Mouse (Mus musculus) midbrain, embryonic 12.5 days (tissue): ENCODE measurements at regions not wholly inside any gene's neighbourhood (a gene's known extent, or its start where the extent isn't known, plus 50 kb on each side); places are given as distances from the start of the nearest gene placed in this dataset.
"Not testable (repeated sequence)": the region's sequence is repeated elsewhere in the genome, so short reads cannot be mapped to it uniquely, and the experiment has no call there.

Experiments used
- ATAC-seq: fragments of 200-750 bp; cut with Nextera tagmentation; 2 replicates; pipeline ENCODE4 v1.8.0; 2017; ENCODE audit warnings: low read depth, moderate TSS enrichment, moderate library complexity; ENCODE audit not compliant: low FRiP score
- H3K27ac ChIP-seq: fragments of 300-500 bp; sonication (generic); replicated peaks from 2 replicates; pipeline ENCODE4 v1.5.1; 2016; ENCODE audit warnings: mild to moderate bottlenecking
- H3K27me3 ChIP-seq: fragments of 300-500 bp; sonication (generic); 2 replicates; pipeline ENCODE4 v1.6.1; 2016; ENCODE audit warnings: mild to moderate bottlenecking
- H3K36me3 ChIP-seq: fragments of 300-500 bp; sonication (generic); 2 replicates; pipeline ENCODE4 v1.6.1; 2016
- H3K4me1 ChIP-seq: fragments of 300-500 bp; sonication (generic); 2 replicates; pipeline ENCODE4 v1.6.1; 2016
- H3K4me2 ChIP-seq: fragments of 300-500 bp; sonication (generic); replicated peaks from 2 replicates; pipeline ENCODE4 v1.6.1; 2016; ENCODE audit warnings: mild to moderate bottlenecking, moderate library complexity
- H3K4me3 ChIP-seq: fragments of 300-500 bp; sonication (generic); 2 replicates; pipeline ENCODE4 v1.5.1; 2016; ENCODE audit warnings: mild to moderate bottlenecking
- H3K9ac ChIP-seq: fragments of 300-500 bp; sonication (generic); replicated peaks from 2 replicates; pipeline ENCODE4 v1.6.1; 2016; ENCODE audit warnings: mild to moderate bottlenecking, moderate library complexity
- H3K9me3 ChIP-seq: fragments of 300-500 bp; sonication (generic); 2 replicates; pipeline ENCODE4 v1.6.1; 2016; ENCODE audit warnings: mild to moderate bottlenecking
- WGBS: fragments of 180-500 bp; shearing (Covaris S2); methylation state at CpG from one replicate; pipeline ENCODE4 v1.1.7; 2016; 5-methylcytosine and 5-hydroxymethylcytosine counted together

- H3K4me1 ChIP-seq, result no peaks in the 10 kb centered on the region
- no peaks in the 10 kb centered on the region for H3K9me3 ChIP-seq
- ATAC-seq, result no peak
- no peak overlapping the region for H3K4me2 ChIP-seq
- H3K36me3 ChIP-seq, result no peaks in the 10 kb centered on the region
- H3K9ac ChIP-seq, result no peak overlapping the region
- peak overlapping the region; percentile 56; the same call in 1 of the 2 replicates for H3K27ac ChIP-seq
- no peaks in the 10 kb centered on the region for H3K27me3 ChIP-seq
- no peak overlapping the region for H3K4me3 ChIP-seq
- 89% methylated on average over 3 of the region's 3 CpGs for WGBS
These were observed 334.9 kb upstream of the Api5 start for GRCm38 (mm10) chr2:94772801-94773200.

DNA sequence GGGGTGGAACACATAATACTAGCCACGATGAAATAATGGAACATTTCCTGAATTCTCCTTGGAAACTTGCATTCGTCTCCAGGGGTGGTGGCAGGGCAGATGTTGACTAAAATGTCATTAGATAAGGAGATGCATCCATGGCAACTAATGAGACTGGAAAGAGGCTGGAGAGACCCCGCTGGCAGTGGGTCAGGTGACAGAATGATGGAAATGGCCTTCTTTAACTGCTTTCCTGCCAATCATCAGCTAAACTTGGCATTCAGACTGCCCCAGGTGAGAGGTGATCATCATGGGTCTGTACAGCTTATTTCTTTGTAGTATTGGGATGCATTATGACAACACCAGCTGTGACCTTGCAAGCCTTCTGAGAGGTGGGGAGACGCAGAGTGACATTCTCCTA lies 334.3 kb upstream of the Api5 start:
- Histone ChIP-seq H3K9ac (no peak overlapping the region), H3K9me3 (no peaks in the 10 kb centered on the region), H3K4me3 (no peak overlapping the region), H3K27ac (peak overlapping the region; percentile 56; the same call in 1 of the 2 replicates), H3K4me2 (no peak overlapping the region), H3K4me1 (no peaks in the 10 kb centered on the region), H3K27me3 (no peaks in the 10 kb centered on the region), H3K36me3 (no peaks in the 10 kb centered on the region)
- WGBS, result 40% methylated on average over 4 of the region's 4 CpGs
- ATAC-seq, result peak; percentile 60

- Histone ChIP-seq H3K9ac (no peak overlapping the region), H3K4me2 (no peak overlapping the region), H3K9me3 (no peaks in the 10 kb centered on the region), H3K4me3 (no peak overlapping the region), H3K27ac (no peak overlapping the region), H3K36me3 (no peaks in the 10 kb centered on the region), H3K27me3 (no peaks in the 10 kb centered on the region), H3K4me1 (peaks cover 12% of the 10 kb centered on the region)
- no peak for ATAC-seq
- 98% methylated on average over 2 of the region's 2 CpGs for WGBS
These were observed 328.6 kb upstream of the Api5 start for GRCm38 (mm10) chr2:94766524-94766923.

DNA sequence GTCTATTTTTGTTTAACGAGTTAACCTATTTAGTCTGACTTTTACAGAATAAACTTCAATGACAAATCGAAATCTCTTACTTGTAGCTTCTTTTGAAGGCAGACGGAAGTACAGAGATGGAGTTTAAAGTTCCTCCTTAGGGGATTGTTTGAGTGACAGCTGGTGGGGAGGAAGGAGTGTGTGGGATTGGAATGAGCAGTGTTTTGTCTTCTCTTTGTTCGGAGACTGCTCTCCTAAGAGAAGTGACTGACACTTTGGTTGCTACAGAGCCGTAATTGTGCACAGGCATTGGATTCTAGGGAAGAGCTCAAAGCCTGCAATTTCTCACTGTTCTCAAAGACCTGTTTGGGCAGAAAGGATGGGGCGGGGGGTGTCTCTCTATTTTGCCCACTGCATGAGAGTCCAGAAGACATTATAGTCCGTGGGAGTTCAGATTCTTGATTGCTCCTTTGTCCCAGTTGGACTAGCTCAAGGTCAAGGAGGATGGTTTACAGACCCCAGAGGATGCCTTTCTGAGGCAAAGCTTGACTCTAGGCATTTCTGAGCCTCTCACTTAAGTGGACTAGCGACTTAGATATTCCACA lies 327.0 kb upstream of the Api5 start:
- H3K4me1 ChIP-seq, result peaks cover 12% of the 10 kb centered on the region
- H3K9ac ChIP-seq, result no peak overlapping the region
- H3K4me2 ChIP-seq, result peak overlapping the region; percentile 34
- no peaks in the 10 kb centered on the region for H3K27me3 ChIP-seq
- no peaks in the 10 kb centered on the region for H3K9me3 ChIP-seq
- peak overlapping the region; percentile 22 for H3K27ac ChIP-seq
- H3K36me3 ChIP-seq, result no peaks in the 10 kb centered on the region
- ATAC-seq, result peak; percentile 88
- no peak overlapping the region for H3K4me3 ChIP-seq
- 11% methylated on average over 8 of the region's 8 CpGs for WGBS

- no peak overlapping the region for H3K9ac ChIP-seq
- peak overlapping the region; percentile 22; the same call in 1 of the 2 replicates for H3K27ac ChIP-seq
- no peak overlapping the region for H3K4me3 ChIP-seq
- no peak overlapping the region; the same call in 1 of the 2 replicates for H3K4me2 ChIP-seq
- peak; percentile 72 for ATAC-seq
- H3K27me3 ChIP-seq, result no peaks in the 10 kb centered on the region
- peaks cover 12% of the 10 kb centered on the region for H3K4me1 ChIP-seq
- no peaks in the 10 kb centered on the region for H3K36me3 ChIP-seq
- WGBS, result 3% methylated on average over 3 of the region's 3 CpGs
- H3K9me3 ChIP-seq, result no peaks in the 10 kb centered on the region
These were observed 326.5 kb upstream of the Api5 start for GRCm38 (mm10) chr2:94764451-94764850.

DNA sequence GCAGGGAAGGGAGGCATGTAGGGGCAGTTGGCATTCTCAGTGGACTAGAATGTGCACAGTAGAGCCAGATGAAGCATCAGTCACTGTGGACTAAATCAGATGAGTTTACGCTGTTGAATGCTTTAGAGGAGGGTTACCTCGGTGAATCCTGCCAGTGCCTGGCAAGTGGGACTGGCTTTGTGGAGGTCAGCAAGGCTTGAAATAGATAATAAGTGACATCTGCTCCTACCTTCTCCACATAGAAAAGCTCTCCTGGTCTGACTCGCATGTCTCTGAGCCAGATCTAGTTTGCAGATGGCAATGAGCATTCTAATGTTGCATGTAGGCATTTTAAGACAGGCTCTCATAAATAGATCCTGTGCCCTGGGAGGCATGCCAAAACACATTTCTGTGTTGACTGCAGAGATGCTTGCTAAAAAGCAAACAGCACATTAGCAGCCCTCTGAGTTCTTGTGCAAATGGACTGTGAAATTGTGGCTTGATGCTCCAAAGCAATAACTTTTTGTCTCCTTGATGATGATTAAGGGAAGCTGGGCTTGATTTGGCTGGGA lies 310.3 kb upstream of the Api5 start:
- Histone ChIP-seq H3K36me3 (no peaks in the 10 kb centered on the region), H3K4me3 (no peak overlapping the region), H3K4me2 (no peak overlapping the region), H3K9ac (no peak overlapping the region), H3K9me3 (no peaks in the 10 kb centered on the region), H3K27me3 (no peaks in the 10 kb centered on the region), H3K27ac (no peak overlapping the region), H3K4me1 (no peaks in the 10 kb centered on the region)
- WGBS, result 93% methylated on average over 3 of the region's 3 CpGs
- ATAC-seq, result no peak

DNA sequence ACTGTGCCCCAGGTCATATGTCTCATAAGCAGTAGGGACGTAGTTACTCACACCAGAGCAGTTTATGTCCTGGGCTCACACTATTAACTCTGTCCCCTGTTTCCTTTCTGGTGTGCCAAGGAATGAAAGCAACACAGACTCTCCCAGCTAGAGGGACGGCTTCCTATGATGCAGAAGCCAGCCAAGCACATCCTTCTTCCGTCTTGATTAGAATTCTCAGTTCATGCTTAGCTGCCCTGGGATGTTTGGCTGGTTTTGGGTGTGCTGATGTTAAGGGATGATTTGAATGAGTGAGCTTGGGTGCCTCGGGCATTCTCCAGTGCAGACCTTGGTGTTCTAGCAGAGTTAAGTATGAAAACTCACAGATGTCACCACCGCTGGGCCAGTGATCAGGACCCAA lies 291.9 kb upstream of the Api5 start:
- WGBS, result 79% methylated on average over 5 of the region's 5 CpGs
- no peak for ATAC-seq
- Histone ChIP-seq H3K4me1 (peaks cover 12% of the 10 kb centered on the region), H3K4me2 (no peak overlapping the region), H3K9me3 (no peaks in the 10 kb centered on the region), H3K9ac (no peak overlapping the region), H3K36me3 (no peaks in the 10 kb centered on the region), H3K27ac (no peak overlapping the region), H3K27me3 (no peaks in the 10 kb centered on the region), H3K4me3 (no peak overlapping the region)

DNA sequence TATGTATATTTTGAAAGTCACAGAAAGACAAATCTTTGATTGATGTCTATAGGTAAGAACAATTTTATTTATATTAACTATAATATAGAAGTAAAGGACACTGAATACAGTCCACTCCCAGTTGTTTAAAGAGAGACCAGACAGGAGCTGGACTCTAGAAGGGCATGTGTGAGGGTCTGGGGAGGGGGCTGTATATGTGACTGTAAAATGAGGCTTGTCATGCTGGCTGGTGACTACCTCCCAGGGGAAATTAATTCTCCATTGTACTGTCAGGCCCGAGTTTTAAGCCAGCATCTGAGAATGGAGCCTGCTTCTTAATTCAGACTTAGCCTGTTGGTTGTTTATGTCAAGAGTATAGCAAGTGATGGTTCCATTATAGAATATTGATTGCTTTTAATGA lies 261.4 kb upstream of the Api5 start:
- Histone ChIP-seq H3K9ac (no peak overlapping the region), H3K4me1 (no peaks in the 10 kb centered on the region), H3K4me3 (no peak overlapping the region), H3K4me2 (no peak overlapping the region), H3K9me3 (no peaks in the 10 kb centered on the region), H3K36me3 (no peaks in the 10 kb centered on the region), H3K27me3 (no peaks in the 10 kb centered on the region), H3K27ac (no peak overlapping the region)
- WGBS, result 33% methylated on average over 1 of the region's 1 CpGs
- ATAC-seq, result peak; percentile 72

GRCm38 (mm10) chr2:94695212-94695611 lies 257.3 kb upstream of the Api5 start:
- Histone ChIP-seq H3K4me3 (no peak overlapping the region), H3K9ac (no peak overlapping the region), H3K4me2 (no peak overlapping the region), H3K4me1 (no peaks in the 10 kb centered on the region), H3K27ac (no peak overlapping the region), H3K27me3 (no peaks in the 10 kb centered on the region), H3K36me3 (no peaks in the 10 kb centered on the region), H3K9me3 (no peaks in the 10 kb centered on the region)
- 86% methylated on average over 3 of the region's 3 CpGs for WGBS
- ATAC-seq, result no peak

DNA sequence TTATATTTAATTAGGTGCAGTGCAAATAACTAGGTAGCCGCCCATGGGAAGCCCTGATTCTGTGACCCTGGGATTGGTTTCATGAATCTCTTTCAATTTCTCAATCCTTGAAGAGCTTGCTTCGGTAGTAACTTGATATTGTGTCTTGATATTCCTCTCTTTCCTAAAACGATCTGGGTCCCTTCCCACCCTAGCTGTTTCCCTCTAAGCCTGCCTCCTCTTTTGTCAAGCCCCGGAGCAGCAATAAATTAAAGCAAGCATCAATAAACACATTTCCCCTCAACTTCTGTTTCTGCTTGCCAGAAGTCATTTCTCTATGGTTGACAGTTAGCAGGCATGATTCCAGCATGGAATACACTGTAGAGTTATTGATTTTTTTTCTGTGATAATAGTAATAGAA lies 252.6 kb upstream of the Api5 start:
- 74% methylated on average over 4 of the region's 4 CpGs for WGBS
- H3K9me3 ChIP-seq, result no peaks in the 10 kb centered on the region
- H3K27me3 ChIP-seq, result no peaks in the 10 kb centered on the region
- H3K4me3 ChIP-seq, result no peak overlapping the region
- H3K4me1 ChIP-seq, result no peaks in the 10 kb centered on the region
- H3K9ac ChIP-seq, result no peak overlapping the region
- H3K27ac ChIP-seq, result no peak overlapping the region
- H3K36me3 ChIP-seq, result no peaks in the 10 kb centered on the region
- ATAC-seq, result no peak
- no peak overlapping the region for H3K4me2 ChIP-seq

GRCm38 (mm10) chr2:94685619-94686018 lies 247.7 kb upstream of the Api5 start:
- not testable (repeated sequence) for H3K36me3 ChIP-seq, H3K9ac ChIP-seq, H3K4me3 ChIP-seq, H3K4me2 ChIP-seq, H3K27me3 ChIP-seq, H3K9me3 ChIP-seq, H3K27ac ChIP-seq, H3K4me1 ChIP-seq, ATAC-seq
- WGBS, result 86% methylated on average over 4 of the region's 5 CpGs

GRCm38 (mm10) chr2:94680096-94680765 lies 242.3 kb upstream of the Api5 start:
- WGBS, result 91% methylated on average over 6 of the region's 6 CpGs
- ATAC-seq, result no peak

More at GRCm38 (mm10) chr2:94680096-94680765, 242.3 kb upstream of the Api5 start:
- H3K4me2 ChIP-seq, result no peak overlapping the region
- no peak overlapping the region for H3K4me3 ChIP-seq
- H3K36me3 ChIP-seq, result no peaks in the 10 kb centered on the region
- no peaks in the 10 kb centered on the region for H3K27me3 ChIP-seq
- no peaks in the 10 kb centered on the region for H3K4me1 ChIP-seq
- no peak overlapping the region for H3K9ac ChIP-seq
- no peaks in the 10 kb centered on the region for H3K9me3 ChIP-seq
- no peak overlapping the region for H3K27ac ChIP-seq
